Mouse (Mus musculus): ENCODE data around the gene St3gal4.

St3gal4 gene

DNA sequence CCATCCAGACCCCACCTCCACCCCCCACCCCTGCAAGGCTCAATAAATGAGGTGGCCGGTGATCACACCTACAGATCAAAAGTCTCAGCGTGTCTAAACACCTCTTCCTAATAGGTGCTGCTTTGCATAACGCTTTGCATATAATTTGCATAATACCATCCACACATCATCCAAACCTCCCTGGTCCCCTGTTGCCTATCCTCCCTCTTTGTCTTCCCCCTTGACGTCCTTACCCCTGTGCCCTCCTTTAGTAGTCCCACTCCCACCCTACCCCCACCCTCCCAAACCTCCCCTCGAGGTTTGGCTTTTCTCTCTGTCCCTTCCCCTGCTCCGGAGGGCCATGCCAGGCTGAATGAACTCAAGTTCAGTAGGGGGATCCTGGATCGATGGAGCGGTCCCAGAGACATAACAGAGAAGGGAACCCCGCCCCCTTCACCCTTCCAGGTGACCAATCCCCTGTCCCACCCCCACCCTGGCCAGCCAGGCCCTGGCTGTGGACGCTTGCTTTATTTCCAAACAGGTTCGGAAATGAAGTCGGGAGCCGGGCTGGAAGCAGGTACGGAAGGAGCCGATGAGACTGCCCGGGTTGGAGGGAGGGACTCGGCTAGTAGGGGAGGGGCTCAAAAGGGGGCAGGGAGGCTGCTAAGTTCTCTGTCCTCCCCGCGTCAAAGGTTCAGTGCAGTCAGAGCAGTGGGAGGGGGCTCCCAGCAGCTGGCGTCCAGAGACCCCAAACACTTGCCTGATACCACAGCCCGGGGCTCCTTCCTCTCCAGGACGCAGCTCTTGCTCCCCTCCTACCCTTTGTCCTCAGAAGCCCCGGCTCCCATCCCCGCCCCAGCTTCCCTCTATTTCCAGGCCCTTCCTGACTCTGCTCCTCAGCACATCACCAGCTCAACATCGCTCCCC, 94.2 kb downstream of the St3gal4 start:
- in situ Hi-C loops (cut with MboI; ENCODE audit: unreplicated experiment in 2 of 2): loop anchor here in 1 of 2 experiments (25.0 kb wide), 1 partner anchor 1763 kb away; no protein-coding TSS in a partner anchor

DNA sequence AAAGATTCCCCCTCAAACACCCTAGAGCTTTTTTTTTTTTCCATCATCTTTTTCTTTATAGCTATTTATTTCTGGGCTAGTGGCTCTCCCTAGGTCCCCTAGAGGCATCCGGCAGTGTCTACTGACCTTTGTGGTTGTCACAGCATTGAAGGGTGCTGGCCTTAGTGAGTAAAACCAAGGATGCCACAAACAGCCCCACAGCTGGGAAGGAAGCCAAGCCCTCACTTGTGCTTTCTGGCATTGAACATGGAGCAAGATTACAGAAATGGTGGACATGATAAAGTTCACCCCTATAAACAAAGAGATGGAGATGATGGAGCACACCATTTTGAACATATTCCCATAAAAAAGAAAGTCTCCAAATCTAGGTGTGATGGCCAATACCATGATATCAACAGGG, 97.3 kb downstream of the St3gal4 start:
- in situ Hi-C loops (cut with MboI; ENCODE audit: unreplicated experiment in 2 of 2): loop anchor here in 1 of 2 experiments (25.0 kb wide), 1 partner anchor 1759 kb away; no protein-coding TSS in a partner anchor

GRCm38 (mm10) chr9:35020015-35020653, 98.9 kb downstream of the St3gal4 start:
- in situ Hi-C loops (cut with MboI; ENCODE audit: unreplicated experiment in 2 of 2): loop anchor here in 1 of 2 experiments (25.0 kb wide), 1 partner anchor 1758 kb away; no protein-coding TSS in a partner anchor

DNA sequence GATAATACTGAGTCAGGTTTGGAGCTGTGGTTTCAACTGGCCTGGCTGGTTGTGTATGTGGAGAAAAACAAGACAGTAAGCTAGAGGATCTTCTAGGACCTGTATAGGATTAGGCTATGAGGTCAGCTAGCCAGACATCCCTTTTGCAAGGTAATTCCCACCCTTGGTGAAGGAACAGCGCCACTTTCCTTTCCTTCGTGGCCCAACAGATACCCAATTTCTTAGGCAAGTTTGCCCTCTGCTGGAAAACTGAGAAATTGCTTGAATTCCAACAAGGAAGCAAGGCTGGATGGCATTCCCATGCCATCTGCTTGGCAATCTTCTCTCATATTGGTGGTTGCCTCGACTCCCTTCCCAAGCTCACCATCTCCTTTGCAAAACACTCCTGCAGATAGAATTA, 99.7 kb downstream of the St3gal4 start:
- in situ Hi-C loops (cut with MboI; ENCODE audit: unreplicated experiment in 2 of 2): loop anchor here (10.0 to 25.0 kb wide), 2 partner anchors 1757 to 1765 kb away; no protein-coding TSS in a partner anchor

GRCm38 (mm10) chr9:35018056-35018455, 101.0 kb downstream of the St3gal4 start:
- in situ Hi-C loops (cut with MboI; ENCODE audit: unreplicated experiment in 2 of 2): loop anchor here (10.0 to 25.0 kb wide), 2 partner anchors 1756 to 1763 kb away; no protein-coding TSS in a partner anchor

GRCm38 (mm10) chr9:35017563-35017962, 101.5 kb downstream of the St3gal4 start:
- in situ Hi-C loops (cut with MboI; ENCODE audit: unreplicated experiment in 2 of 2): loop anchor here (10.0 to 25.0 kb wide), 2 partner anchors 1755 to 1763 kb away; no protein-coding TSS in a partner anchor

- in situ Hi-C loops (cut with MboI; ENCODE audit: unreplicated experiment in 2 of 2): loop anchor here (10.0 to 25.0 kb wide), 2 partner anchors 1754 to 1762 kb away; no protein-coding TSS in a partner anchor
Observed at GRCm38 (mm10) chr9:35016762-35017161, 102.3 kb downstream of the St3gal4 start.

DNA sequence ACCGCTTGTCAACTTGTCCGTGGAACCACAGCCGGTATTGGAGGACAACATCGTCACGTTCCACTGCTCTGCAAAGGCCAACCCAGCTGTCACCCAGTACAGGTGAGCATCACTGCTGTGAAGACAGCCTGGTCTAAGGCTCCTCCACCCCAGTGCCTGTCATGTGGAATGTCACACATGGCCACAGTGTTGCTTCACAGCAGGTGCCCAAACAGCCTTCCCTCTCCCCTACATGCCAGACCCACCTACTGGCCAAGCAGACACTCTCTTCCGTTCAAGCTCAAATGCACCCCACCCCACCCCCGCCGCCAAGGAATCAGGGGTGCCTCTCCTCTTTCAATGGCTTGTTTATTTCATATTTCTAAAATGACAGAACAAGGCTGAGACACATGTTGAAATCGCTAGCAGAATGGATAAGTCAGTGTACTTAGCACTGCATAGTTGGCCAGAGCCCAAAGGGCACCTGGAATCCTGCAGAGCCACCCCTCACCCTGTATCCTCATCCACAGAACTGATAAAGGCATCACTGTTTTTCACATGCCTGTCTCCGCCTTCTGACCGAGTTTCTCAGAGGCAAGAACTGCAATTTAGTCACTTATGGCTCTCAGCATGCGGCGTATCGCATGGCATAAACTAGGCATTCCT, 111.2 kb downstream of the St3gal4 start:
- in situ Hi-C loops (cut with MboI; ENCODE audit: unreplicated experiment in 2 of 2): loop anchor here in 1 of 2 experiments (25.0 kb wide), 1 partner anchor 1746 kb away; no protein-coding TSS in a partner anchor

GRCm38 (mm10) chr9:35004113-35004512, 115.0 kb downstream of the St3gal4 start:
- in situ Hi-C loops (cut with MboI; ENCODE audit: unreplicated experiment in 2 of 2): loop anchor here in 1 of 2 experiments (25.0 kb wide), 1 partner anchor 1742 kb away; no protein-coding TSS in a partner anchor

- in situ Hi-C loops (cut with MboI; ENCODE audit: unreplicated experiment in 2 of 2): no loop called here
Observed at GRCm38 (mm10) chr9:34997880-34998865, 120.9 kb downstream of the St3gal4 start.

Measured in v-Abl transformed pro-B cells (cell line).